Mouse (Mus musculus) forebrain, embryonic 15.5 days (tissue): ENCODE measurements around the gene Fbxo2. TPM values are rescaled to one million over a fixed set of nuclear protein-coding genes. Genes with fewer than 3 reads are reported as not detected.

Experiments used
- ATAC-seq: fragments of 200-750 bp; cut with Nextera tagmentation; replicated peaks from 2 replicates; pipeline ENCODE4 v1.8.0; 2017; ENCODE audit warnings: mild to moderate bottlenecking, moderate TSS enrichment, moderate library complexity
- H3K27ac ChIP-seq: fragments of 300-500 bp; sonication (generic); replicated peaks from 2 replicates; pipeline ENCODE4 v1.5.1; 2015; ENCODE audit warnings: mild to moderate bottlenecking, inconsistent platforms
- H3K27me3 ChIP-seq: fragments of 300-500 bp; sonication (generic); 2 replicates; pipeline ENCODE4 v1.6.1; 2015; ENCODE audit warnings: inconsistent platforms
- H3K36me3 ChIP-seq: fragments of 300-500 bp; sonication (generic); 2 replicates; pipeline ENCODE4 v1.6.1; 2015; ENCODE audit warnings: mild to moderate bottlenecking, inconsistent platforms
- H3K4me1 ChIP-seq: fragments of 300-500 bp; sonication (generic); 2 replicates; pipeline ENCODE4 v1.6.1; 2015; ENCODE audit warnings: inconsistent platforms
- H3K4me2 ChIP-seq: fragments of 300-500 bp; sonication (generic); replicated peaks from 2 replicates; pipeline ENCODE4 v1.6.1; 2015; ENCODE audit warnings: mild to moderate bottlenecking, inconsistent platforms
- H3K4me3 ChIP-seq: fragments of 300-500 bp; sonication (generic); 2 replicates; pipeline ENCODE4 v1.5.1; 2015; ENCODE audit warnings: mild to moderate bottlenecking, inconsistent platforms
- H3K9ac ChIP-seq: fragments of 300-500 bp; sonication (generic); replicated peaks from 2 replicates; pipeline ENCODE4 v1.6.1; 2015; ENCODE audit warnings: mild to moderate bottlenecking, inconsistent platforms
- H3K9me3 ChIP-seq: fragments of 300-500 bp; sonication (generic); 2 replicates; pipeline ENCODE4 v1.6.1; 2016; ENCODE audit warnings: inconsistent platforms
- WGBS: fragments of 180-500 bp; shearing (Covaris S2); methylation state at CpG from one replicate; pipeline ENCODE4 v1.1.7; 2015; ENCODE audit warnings: mixed read lengths; 5-methylcytosine and 5-hydroxymethylcytosine counted together
- polyA plus RNA-seq: library from polyadenylated mRNA; unstranded; fragments of >200 nt; fragmentation: Nextera tagmentation; extraction: Ambion mirVana; gene quantifications from 2 replicates; pipeline ENCODE4 v1.2.1, GENCODE M21; 2015

The Fbxo2 gene
- polyA plus RNA-seq, 1 experiment from 2014 or later, result 4.7 TPM

- Histone ChIP-seq H3K9ac (peak overlapping the region; percentile 100), H3K4me1 (peaks cover 73% of the 10 kb centered on the region), H3K36me3 (no peaks in the 10 kb centered on the region), H3K27me3 (no peaks in the 10 kb centered on the region), H3K27ac (peak overlapping the region; percentile 98), H3K4me3 (peak overlapping the region; percentile 88), H3K9me3 (no peaks in the 10 kb centered on the region), H3K4me2 (peak overlapping the region; percentile 82)
- no peak for ATAC-seq
- 52% methylated on average over 1 of the region's 1 CpGs for WGBS
Measured at GRCm38 (mm10) chr4:148128241-148128640, 32.2 kb upstream of the Fbxo2 start.

- peak overlapping the region; percentile 82 for H3K4me2 ChIP-seq
- H3K4me1 ChIP-seq, result peaks cover 69% of the 10 kb centered on the region
- H3K27me3 ChIP-seq, result no peaks in the 10 kb centered on the region
- WGBS, result 73% methylated on average over 2 of the region's 2 CpGs
- H3K27ac ChIP-seq, result peak overlapping the region; percentile 98
- H3K36me3 ChIP-seq, result no peaks in the 10 kb centered on the region
- peak overlapping the region; percentile 88 for H3K4me3 ChIP-seq
- H3K9ac ChIP-seq, result peak overlapping the region; percentile 100
- H3K9me3 ChIP-seq, result no peaks in the 10 kb centered on the region
- ATAC-seq, result no peak
Measured at GRCm38 (mm10) chr4:148128672-148129071, 31.7 kb upstream of the Fbxo2 start.

GRCm38 (mm10) chr4:148130133-148130532, 30.3 kb upstream of the Fbxo2 start, which contains the start of gene Mad2l2:
TSS of gene Mad2l2 (plus strand) at chr4:148130384.
- Histone ChIP-seq H3K4me2 (peak within 1 kb of the TSS; percentile 82), H3K4me1 (peaks cover 58% of the 10 kb centered on the region), H3K36me3 (no peaks in the 10 kb centered on the region), H3K9ac (peak within 1 kb of the TSS; percentile 100), H3K4me3 (peak within 1 kb of the TSS; percentile 88), H3K27me3 (no peaks in the 10 kb centered on the region), H3K27ac (peak within 1 kb of the TSS; percentile 98), H3K9me3 (no peaks in the 10 kb centered on the region)
- under 1% methylated on average over 18 of the region's 18 CpGs for WGBS
- ATAC-seq, result peak; percentile 3

- H3K4me2 ChIP-seq, result peak within 1 kb of the TSS; percentile 82
- peak within 1 kb of the TSS; percentile 98 for H3K27ac ChIP-seq
- peak within 1 kb of the TSS; percentile 88 for H3K4me3 ChIP-seq
- under 1% methylated on average over 57 of the region's 87 CpGs for WGBS
- H3K36me3 ChIP-seq, result no peaks in the 10 kb centered on the region
- peak within 1 kb of the TSS; percentile 100 for H3K9ac ChIP-seq
- H3K27me3 ChIP-seq, result no peaks in the 10 kb centered on the region
- peak; percentile 81 for ATAC-seq
- peaks cover 52% of the 10 kb centered on the region for H3K4me1 ChIP-seq
- no peaks in the 10 kb centered on the region for H3K9me3 ChIP-seq
Measured at GRCm38 (mm10) chr4:148130561-148131413, 29.6 kb upstream of the Fbxo2 start, which contains the start of gene Draxin. TSS of gene Draxin (minus strand) at chr4:148130698.

- no peaks in the 10 kb centered on the region for H3K9me3 ChIP-seq
- peak overlapping the region; percentile 88 for H3K4me3 ChIP-seq
- peaks cover 46% of the 10 kb centered on the region for H3K4me1 ChIP-seq
- under 1% methylated on average over 21 of the region's 21 CpGs for WGBS
- peak overlapping the region; percentile 100 for H3K9ac ChIP-seq
- ATAC-seq, result peak; percentile 46
- peak overlapping the region; percentile 82 for H3K4me2 ChIP-seq
- no peaks in the 10 kb centered on the region for H3K27me3 ChIP-seq
- H3K27ac ChIP-seq, result peak overlapping the region; percentile 98
- no peaks in the 10 kb centered on the region for H3K36me3 ChIP-seq
Measured at GRCm38 (mm10) chr4:148131497-148132081, 28.8 kb upstream of the Fbxo2 start.

GRCm38 (mm10) chr4:148134988-148135387, 25.4 kb upstream of the Fbxo2 start:
- Histone ChIP-seq H3K4me1 (peaks cover 28% of the 10 kb centered on the region), H3K27me3 (peaks cover 4% of the 10 kb centered on the region; the same call in 1 of the 2 replicates), H3K9ac (no peak overlapping the region), H3K4me2 (no peak overlapping the region), H3K36me3 (no peaks in the 10 kb centered on the region), H3K4me3 (no peak overlapping the region), H3K9me3 (no peaks in the 10 kb centered on the region), H3K27ac (no peak overlapping the region)
- no peak for ATAC-seq
- WGBS, result 89% methylated on average over 8 of the region's 8 CpGs

- Histone ChIP-seq H3K4me2 (no peak overlapping the region), H3K4me1 (peaks cover 22% of the 10 kb centered on the region), H3K27me3 (peaks cover 4% of the 10 kb centered on the region; the same call in 1 of the 2 replicates), H3K9ac (no peak overlapping the region), H3K36me3 (no peaks in the 10 kb centered on the region), H3K27ac (no peak overlapping the region), H3K4me3 (no peak overlapping the region), H3K9me3 (no peaks in the 10 kb centered on the region)
- ATAC-seq, result no peak
- 55% methylated on average over 8 of the region's 8 CpGs for WGBS
Measured at GRCm38 (mm10) chr4:148137503-148137902, 22.9 kb upstream of the Fbxo2 start.

- peak; percentile 16 for ATAC-seq
- Histone ChIP-seq H3K9me3 (no peaks in the 10 kb centered on the region), H3K4me1 (peaks cover 22% of the 10 kb centered on the region), H3K36me3 (peaks cover 2% of the 10 kb centered on the region; the same call in 1 of the 2 replicates), H3K4me3 (peak overlapping the region; percentile 57), H3K4me2 (peak overlapping the region; percentile 93), H3K9ac (peak overlapping the region; percentile 70), H3K27ac (peak overlapping the region; percentile 93), H3K27me3 (peaks cover 4% of the 10 kb centered on the region; the same call in 1 of the 2 replicates)
- under 1% methylated on average over 12 of the region's 12 CpGs for WGBS
Measured at GRCm38 (mm10) chr4:148139767-148140097, 20.7 kb upstream of the Fbxo2 start.

GRCm38 (mm10) chr4:148140098-148141011, 20.1 kb upstream of the Fbxo2 start:
- Histone ChIP-seq H3K27me3 (peaks cover 4% of the 10 kb centered on the region; the same call in 1 of the 2 replicates), H3K4me3 (peak overlapping the region; percentile 57)
- peak; percentile 95 for ATAC-seq

GRCm38 (mm10) chr4:148143721-148144120, 16.7 kb upstream of the Fbxo2 start:
- no peaks in the 10 kb centered on the region for H3K27me3 ChIP-seq
- H3K9me3 ChIP-seq, result no peaks in the 10 kb centered on the region
- H3K4me2 ChIP-seq, result no peak overlapping the region
- ATAC-seq, result no peak
- H3K4me3 ChIP-seq, result no peak overlapping the region
- H3K4me1 ChIP-seq, result peaks cover 19% of the 10 kb centered on the region
- peaks cover 31% of the 10 kb centered on the region for H3K36me3 ChIP-seq
- 89% methylated on average over 5 of the region's 5 CpGs for WGBS
- no peak overlapping the region for H3K27ac ChIP-seq
- no peak overlapping the region for H3K9ac ChIP-seq

More at GRCm38 (mm10) chr4:148140098-148141011, 20.1 kb upstream of the Fbxo2 start:
- Histone ChIP-seq H3K9me3 (no peaks in the 10 kb centered on the region), H3K9ac (peak overlapping the region; percentile 70), H3K4me2 (peak overlapping the region; percentile 93), H3K27ac (peak overlapping the region; percentile 93), H3K4me1 (peaks cover 22% of the 10 kb centered on the region), H3K36me3 (peaks cover 9% of the 10 kb centered on the region; the same call in 1 of the 2 replicates)
- WGBS, result under 1% methylated on average over 64 of the region's 65 CpGs

GRCm38 (mm10) chr4:148147714-148148113, 12.7 kb upstream of the Fbxo2 start:
- H3K4me1 ChIP-seq, result peaks cover 8% of the 10 kb centered on the region
- 95% methylated on average over 2 of the region's 2 CpGs for WGBS
- no peak overlapping the region for H3K4me3 ChIP-seq
- H3K4me2 ChIP-seq, result no peak overlapping the region
- ATAC-seq, result no peak
- no peak overlapping the region for H3K27ac ChIP-seq
- peaks cover 31% of the 10 kb centered on the region for H3K36me3 ChIP-seq
- H3K27me3 ChIP-seq, result no peaks in the 10 kb centered on the region
- no peak overlapping the region for H3K9ac ChIP-seq
- H3K9me3 ChIP-seq, result no peaks in the 10 kb centered on the region
